Mouse (Mus musculus) limb, embryonic 12.5 days (tissue): Measurements from ENCODE around the gene Gtf3c4. TPM values are rescaled to one million over a fixed set of nuclear protein-coding genes. Genes with fewer than 3 reads are reported as not detected.
A peak's percentile ranks its signal among the peaks of the same experiment; 100 is the strongest.

Source experiments
- ATAC-seq: fragments of 200-750 bp; cut with Nextera tagmentation; 2 replicates; pipeline ENCODE4 v1.8.0; 2017; ENCODE audit warnings: low read depth, moderate TSS enrichment; ENCODE audit not compliant: insufficient number of reproducible peaks, insufficient read depth, low FRiP score, low TSS enrichment
- H3K27ac ChIP-seq: fragments of 300-500 bp; sonication (generic); 2 replicates; pipeline ENCODE4 v1.5.1; 2016; ENCODE audit warnings: mild to moderate bottlenecking, moderate library complexity
- H3K27me3 ChIP-seq: fragments of 300-500 bp; sonication (generic); 2 replicates; pipeline ENCODE4 v1.6.1; 2016; ENCODE audit warnings: mild to moderate bottlenecking, moderate library complexity
- H3K36me3 ChIP-seq: fragments of 300-500 bp; sonication (generic); 2 replicates; pipeline ENCODE4 v1.6.1; 2016; ENCODE audit warnings: mild to moderate bottlenecking, moderate library complexity
- H3K4me1 ChIP-seq: fragments of 300-500 bp; sonication (generic); replicated peaks from 2 replicates; pipeline ENCODE4 v1.6.1; 2016
- H3K4me2 ChIP-seq: fragments of 300-500 bp; sonication (generic); 2 replicates; pipeline ENCODE4 v1.6.1; 2016; ENCODE audit warnings: mild to moderate bottlenecking, moderate library complexity
- H3K4me3 ChIP-seq: fragments of 300-500 bp; sonication (generic); replicated peaks from 2 replicates; pipeline ENCODE4 v1.5.1; 2016; ENCODE audit warnings: mild to moderate bottlenecking
- H3K9ac ChIP-seq: fragments of 300-500 bp; sonication (generic); replicated peaks from 2 replicates; pipeline ENCODE4 v1.6.1; 2016; ENCODE audit warnings: mild to moderate bottlenecking, moderate library complexity
- H3K9me3 ChIP-seq: fragments of 300-500 bp; sonication (generic); 2 replicates; pipeline ENCODE4 v1.6.1; 2016; ENCODE audit warnings: mild to moderate bottlenecking, moderate library complexity
- WGBS: fragments of 180-500 bp; shearing (Covaris S2); methylation state at CpG from one replicate; pipeline ENCODE4 v1.1.7; 2016; 5-methylcytosine and 5-hydroxymethylcytosine counted together
- polyA plus RNA-seq: library from polyadenylated mRNA; unstranded; fragments of >200 nt; fragmentation: Nextera tagmentation; extraction: Ambion mirVana; gene quantifications from 2 replicates; pipeline ENCODE4 v1.2.1, GENCODE M21; 2016

Gene Gtf3c4
- polyA plus RNA-seq = 29.2 and 30.5 TPM in 2 replicates

DNA sequence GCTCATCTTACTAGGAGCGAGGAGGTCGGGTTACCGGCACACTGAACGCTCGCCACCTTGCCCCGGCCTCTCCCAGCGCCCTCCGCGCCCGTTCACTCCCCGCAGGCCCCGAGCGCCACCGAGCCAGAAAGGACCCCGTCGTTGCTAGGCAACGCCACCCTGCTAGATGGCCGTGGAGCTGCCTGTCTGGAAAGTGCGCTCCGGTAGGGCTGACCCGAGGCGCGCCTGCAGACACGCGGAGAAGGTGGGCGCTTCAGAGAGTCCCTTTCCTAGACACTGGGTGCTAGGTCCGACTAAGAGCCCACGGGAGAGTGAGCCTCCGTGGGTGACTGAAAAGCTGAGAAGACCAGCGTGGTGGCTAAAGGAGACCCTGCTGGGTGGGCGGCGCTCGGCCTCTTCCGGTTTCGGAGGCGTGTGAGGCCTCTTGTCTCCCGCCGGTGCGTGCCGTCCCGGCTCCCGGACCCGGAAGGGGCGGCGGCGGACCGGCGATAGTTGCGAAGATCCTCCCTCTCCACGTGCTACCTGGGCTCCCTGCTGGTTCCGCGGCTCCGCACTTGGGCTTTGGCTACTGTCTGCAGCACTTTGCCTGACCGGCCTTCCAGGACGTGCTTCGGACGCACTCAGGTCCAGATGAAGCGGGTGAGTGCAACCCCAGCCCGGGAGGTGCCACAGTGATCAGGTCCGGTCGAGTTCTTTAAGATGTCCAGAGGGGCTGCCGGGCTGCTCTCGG, at the start of gene Gtf3c4, which contains the start of gene Ddx31:
Gene Gtf3c4, minus strand, starts transcription at position 139 of the 730 bp plus-strand sequence.
Gene Ddx31, plus strand, starts transcription at position 185 of the 730 bp plus-strand sequence.
- H3K27ac ChIP-seq = peak within 1 kb of the TSS; percentile 86
- WGBS = under 1% methylated on average over 63 of the region's 63 CpGs
- H3K9me3 ChIP-seq = no peaks in the 10 kb centered on the region
- peaks cover 32% of the 10 kb centered on the region for H3K4me1 ChIP-seq
- no peaks in the 10 kb centered on the region for H3K27me3 ChIP-seq
- peak within 1 kb of the TSS; percentile 93 for H3K4me2 ChIP-seq
- peak; percentile 94 for ATAC-seq
- peaks cover 16% of the 10 kb centered on the region; the same call in 1 of the 2 replicates for H3K36me3 ChIP-seq
- H3K4me3 ChIP-seq = peak within 1 kb of the TSS; percentile 95
- H3K9ac ChIP-seq = peak within 1 kb of the TSS; percentile 89

DNA sequence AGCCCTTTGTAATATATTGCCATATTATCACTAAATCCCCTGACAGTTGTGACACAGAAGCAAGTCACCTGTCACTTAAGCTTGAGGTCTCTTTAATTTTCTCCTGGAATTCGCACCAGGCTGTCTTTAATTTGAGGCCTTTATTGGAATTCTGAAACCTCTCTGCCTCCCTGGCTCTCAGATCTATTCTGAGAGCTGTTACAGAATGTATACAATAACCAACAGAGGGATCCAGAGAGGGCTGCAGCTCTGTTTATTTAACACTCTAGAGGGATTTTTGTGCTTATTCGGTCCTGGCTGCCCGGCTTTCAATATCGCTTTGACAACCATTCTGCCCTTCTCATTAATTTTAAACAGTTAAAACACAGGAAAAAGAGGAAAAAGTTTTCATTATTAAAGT, 44.8 kb upstream of the Gtf3c4 start:
- H3K27ac ChIP-seq = no peak overlapping the region
- no peaks in the 10 kb centered on the region for H3K27me3 ChIP-seq
- H3K4me2 ChIP-seq = no peak overlapping the region
- ATAC-seq = no peak
- H3K4me1 ChIP-seq = no peaks in the 10 kb centered on the region
- WGBS = 65% methylated on average over 4 of the region's 4 CpGs
- H3K4me3 ChIP-seq = no peak overlapping the region
- H3K36me3 ChIP-seq = peaks cover 69% of the 10 kb centered on the region
- no peaks in the 10 kb centered on the region for H3K9me3 ChIP-seq
- H3K9ac ChIP-seq = no peak overlapping the region

DNA sequence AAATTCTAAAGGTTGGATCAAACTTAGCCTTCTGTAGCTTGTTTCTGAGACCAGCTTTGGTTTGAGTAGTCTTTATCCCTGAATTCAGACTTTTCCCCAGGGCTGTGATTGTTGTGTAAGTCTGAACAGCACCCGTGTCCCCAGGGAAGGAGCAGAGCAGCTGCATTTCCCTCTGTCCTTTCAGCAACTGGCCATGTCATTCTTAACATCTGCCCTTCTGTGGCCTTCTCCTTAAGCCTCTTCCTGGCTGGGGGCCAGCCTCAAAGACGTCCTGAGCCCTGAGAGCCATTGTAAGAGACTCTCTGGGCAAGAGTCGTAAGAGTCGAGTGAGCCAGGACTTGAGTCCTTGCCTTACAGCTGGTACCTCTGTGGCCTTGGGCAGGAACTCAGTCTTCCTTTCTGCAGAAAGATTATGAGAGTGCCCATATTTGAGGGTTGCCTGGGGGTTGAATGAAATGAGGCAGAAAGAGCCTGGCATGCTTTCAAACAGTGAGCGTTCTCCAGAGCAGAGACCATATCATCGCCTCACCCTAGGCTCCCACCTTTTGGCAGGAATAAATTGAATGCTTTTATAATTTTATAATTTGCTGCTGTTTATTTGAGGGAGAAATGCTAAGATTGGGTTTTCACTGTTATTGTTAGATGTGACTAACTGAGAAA, 42.8 kb upstream of the Gtf3c4 start:
- Histone ChIP-seq H3K9ac (no peak overlapping the region), H3K4me2 (no peak overlapping the region), H3K4me3 (no peak overlapping the region), H3K36me3 (peaks cover 64% of the 10 kb centered on the region), H3K27me3 (no peaks in the 10 kb centered on the region), H3K4me1 (no peaks in the 10 kb centered on the region), H3K9me3 (no peaks in the 10 kb centered on the region), H3K27ac (no peak overlapping the region)
- WGBS = 85% methylated on average over 6 of the region's 6 CpGs
- no peak for ATAC-seq

DNA sequence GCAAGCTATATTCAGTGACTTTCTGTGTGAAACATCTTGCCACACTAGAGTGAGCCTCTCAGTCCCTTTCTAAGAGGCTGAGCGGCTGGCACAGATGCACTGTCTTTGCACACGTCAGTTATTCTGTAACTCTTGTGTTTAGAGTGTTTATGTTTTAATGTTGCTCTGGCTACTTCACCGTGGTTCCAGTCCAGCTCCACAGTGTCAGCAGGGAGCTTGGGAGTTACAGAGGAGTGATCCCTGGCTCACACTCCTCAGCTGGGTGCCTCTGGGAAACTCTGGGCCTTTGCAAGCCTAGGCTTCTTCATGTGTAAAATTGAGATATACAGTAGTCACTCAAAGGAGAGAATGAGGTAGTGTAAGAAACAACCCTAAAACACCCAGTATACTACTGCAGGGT, 41.9 kb upstream of the Gtf3c4 start:
- H3K4me3 ChIP-seq = no peak overlapping the region
- H3K9me3 ChIP-seq = no peaks in the 10 kb centered on the region
- H3K4me1 ChIP-seq = no peaks in the 10 kb centered on the region
- WGBS = 93% methylated on average over 3 of the region's 3 CpGs
- peaks cover 64% of the 10 kb centered on the region for H3K36me3 ChIP-seq
- H3K9ac ChIP-seq = no peak overlapping the region
- ATAC-seq = no peak
- no peak overlapping the region for H3K4me2 ChIP-seq
- H3K27me3 ChIP-seq = no peaks in the 10 kb centered on the region
- no peak overlapping the region for H3K27ac ChIP-seq

DNA sequence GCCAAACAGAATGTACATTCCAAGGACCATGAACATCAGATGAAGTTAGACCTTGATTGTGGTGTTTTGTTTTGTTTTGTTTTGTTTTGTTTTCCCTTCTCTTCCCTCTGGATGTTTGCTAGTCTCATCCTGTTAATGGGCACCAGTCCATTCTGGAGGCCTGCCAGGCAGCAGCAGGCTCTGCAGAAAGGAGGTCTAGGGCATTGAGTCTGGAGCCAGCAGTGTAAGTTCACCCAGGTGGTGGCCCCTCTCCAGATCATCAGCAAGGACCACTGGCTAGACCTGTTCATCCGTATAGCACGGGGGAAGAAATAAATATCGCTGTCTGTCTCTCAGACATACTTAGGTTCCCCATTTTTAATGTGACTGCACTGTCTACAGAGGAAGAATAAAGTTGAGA, 41.1 kb upstream of the Gtf3c4 start:
- no peak overlapping the region for H3K4me3 ChIP-seq
- H3K27ac ChIP-seq = no peak overlapping the region
- H3K4me2 ChIP-seq = no peak overlapping the region
- H3K9ac ChIP-seq = no peak overlapping the region
- no peaks in the 10 kb centered on the region for H3K4me1 ChIP-seq
- H3K36me3 ChIP-seq = peaks cover 67% of the 10 kb centered on the region
- WGBS = 92% methylated on average over 3 of the region's 3 CpGs
- H3K27me3 ChIP-seq = no peaks in the 10 kb centered on the region
- no peaks in the 10 kb centered on the region for H3K9me3 ChIP-seq
- ATAC-seq = no peak

DNA sequence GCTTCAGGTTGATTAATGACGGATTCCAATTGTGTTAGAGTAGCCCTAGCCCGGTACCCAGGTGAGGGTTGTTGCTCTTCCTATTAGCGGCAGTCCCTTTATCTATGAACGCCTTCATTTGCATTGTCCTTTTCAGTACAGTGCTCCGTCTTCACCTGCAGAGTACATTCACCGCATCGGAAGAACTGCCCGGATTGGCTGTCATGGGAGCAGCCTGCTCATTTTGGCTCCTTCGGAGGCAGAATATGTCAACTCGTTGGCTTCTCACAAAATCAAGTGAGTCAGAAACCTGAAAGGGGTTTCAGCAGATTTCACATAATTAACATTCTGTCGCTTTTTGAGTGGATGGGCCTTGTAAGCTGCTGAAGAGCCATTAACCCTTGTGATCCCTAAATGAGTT, 35.4 kb upstream of the Gtf3c4 start:
- Histone ChIP-seq H3K4me2 (no peak overlapping the region), H3K27ac (no peak overlapping the region), H3K9me3 (no peaks in the 10 kb centered on the region), H3K36me3 (peaks cover 58% of the 10 kb centered on the region), H3K9ac (no peak overlapping the region), H3K4me1 (no peaks in the 10 kb centered on the region), H3K4me3 (no peak overlapping the region), H3K27me3 (no peaks in the 10 kb centered on the region)
- no peak for ATAC-seq
- 87% methylated on average over 11 of the region's 11 CpGs for WGBS

DNA sequence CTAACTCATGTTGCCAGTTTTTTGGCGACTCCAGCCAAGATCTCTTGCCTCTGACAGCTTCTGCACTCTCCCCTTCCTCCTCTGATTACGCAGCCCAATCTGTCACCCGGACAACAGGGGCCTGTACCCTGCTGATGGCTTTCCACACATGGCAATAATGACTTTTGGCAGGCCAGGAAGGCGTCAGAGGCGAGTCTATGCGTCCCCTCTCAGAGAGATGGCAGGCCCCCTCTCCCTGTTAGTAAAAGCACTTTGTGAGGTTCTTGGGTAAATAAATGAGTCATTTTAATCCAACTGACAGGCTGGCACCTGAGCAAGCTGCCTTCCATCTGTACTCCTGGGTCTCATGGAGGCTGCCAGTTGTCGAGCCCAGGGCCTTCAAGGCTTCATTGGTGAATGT, 27.3 kb upstream of the Gtf3c4 start:
- H3K4me2 ChIP-seq = no peak overlapping the region
- ATAC-seq = no peak
- H3K4me3 ChIP-seq = no peak overlapping the region
- H3K9ac ChIP-seq = no peak overlapping the region
- no peak overlapping the region for H3K27ac ChIP-seq
- H3K9me3 ChIP-seq = no peaks in the 10 kb centered on the region
- no peaks in the 10 kb centered on the region for H3K4me1 ChIP-seq
- WGBS = 71% methylated on average over 7 of the region's 7 CpGs
- H3K36me3 ChIP-seq = peaks cover 66% of the 10 kb centered on the region
- H3K27me3 ChIP-seq = no peaks in the 10 kb centered on the region

DNA sequence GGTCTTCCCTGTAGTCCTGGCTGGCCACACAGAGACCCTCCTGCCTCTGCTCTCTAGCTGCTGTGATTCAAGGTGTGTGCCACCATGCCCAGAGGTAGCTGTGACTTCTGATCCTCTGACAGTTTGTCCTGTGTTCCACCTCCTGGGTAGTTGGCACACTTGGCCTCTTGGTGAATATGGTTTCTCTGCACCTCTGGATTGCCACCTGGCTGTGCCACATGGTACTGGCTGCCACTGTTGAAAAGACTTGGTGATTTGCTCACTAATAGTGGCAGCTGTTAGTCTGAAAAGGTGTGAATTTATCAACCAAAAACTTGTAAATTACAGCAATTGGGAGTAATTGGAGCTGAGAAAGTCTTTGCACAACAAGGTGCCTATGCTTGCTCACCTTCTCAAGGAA, 23.7 kb upstream of the Gtf3c4 start:
- Histone ChIP-seq H3K36me3 (peaks cover 93% of the 10 kb centered on the region), H3K27ac (no peak overlapping the region), H3K9me3 (no peaks in the 10 kb centered on the region), H3K9ac (no peak overlapping the region), H3K27me3 (no peaks in the 10 kb centered on the region), H3K4me3 (no peak overlapping the region), H3K4me2 (no peak overlapping the region), H3K4me1 (no peaks in the 10 kb centered on the region)
- ATAC-seq = no peak

DNA sequence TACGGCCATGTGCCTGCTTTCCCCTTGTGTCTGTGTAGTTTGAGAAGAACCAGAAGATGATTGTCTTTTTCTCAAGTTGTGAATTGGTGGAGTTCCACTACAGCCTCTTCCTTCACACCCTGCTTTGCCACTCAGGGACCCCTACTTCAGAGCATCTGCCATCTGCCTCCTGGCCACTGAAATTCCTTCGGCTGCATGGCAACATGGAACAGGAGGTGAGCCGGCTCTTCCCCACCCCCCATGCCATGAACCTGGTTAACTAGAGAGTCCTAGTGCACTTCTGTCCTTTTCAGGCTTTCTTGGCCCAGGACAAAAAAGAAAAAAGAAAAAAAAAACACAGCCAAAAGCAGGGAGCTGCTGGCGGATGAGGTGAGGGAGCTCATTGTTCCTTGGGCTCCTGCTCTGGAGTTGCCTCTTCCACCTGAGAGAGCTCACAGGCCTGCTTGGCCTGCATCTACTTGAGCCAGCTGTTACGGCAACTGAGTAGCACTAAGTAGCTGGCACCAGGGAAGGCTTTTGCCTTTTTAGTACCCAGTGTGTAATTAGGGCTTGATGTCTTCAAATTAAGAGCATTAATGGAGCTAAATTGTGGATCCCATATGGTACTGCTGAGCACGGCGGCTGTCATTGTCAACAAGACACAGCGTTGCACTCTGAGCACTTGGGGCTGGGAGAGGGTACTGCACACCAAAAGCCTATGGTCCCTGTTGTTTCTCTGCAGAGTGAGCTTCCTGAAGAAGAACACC, 20.7 kb upstream of the Gtf3c4 start:
- Histone ChIP-seq H3K4me1 (no peaks in the 10 kb centered on the region), H3K4me3 (no peak overlapping the region), H3K9ac (no peak overlapping the region), H3K36me3 (peaks cover 89% of the 10 kb centered on the region), H3K4me2 (no peak overlapping the region), H3K27ac (no peak overlapping the region), H3K27me3 (no peaks in the 10 kb centered on the region), H3K9me3 (no peaks in the 10 kb centered on the region)
- 93% methylated on average over 8 of the region's 8 CpGs for WGBS
- ATAC-seq = no peak

DNA sequence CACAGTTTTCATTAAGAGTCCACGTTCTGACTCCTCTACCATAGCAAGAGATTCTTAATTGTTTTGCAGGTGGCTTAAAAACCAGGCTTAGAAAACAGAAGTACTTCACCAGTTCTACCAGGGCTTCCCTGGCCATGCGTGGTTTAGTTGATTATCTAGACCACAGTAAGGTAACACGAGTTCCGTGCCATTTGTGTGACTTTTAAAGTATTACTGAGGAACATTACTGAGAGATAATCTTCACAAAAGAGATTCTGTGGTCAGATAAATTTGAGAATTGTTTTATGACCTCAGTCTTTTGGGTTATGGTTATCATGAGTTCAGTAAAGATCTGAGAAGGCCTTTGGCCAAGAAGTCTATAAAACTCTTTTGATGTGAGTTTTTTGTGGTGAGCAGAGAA, 19.1 kb upstream of the Gtf3c4 start:
- H3K27me3 ChIP-seq = no peaks in the 10 kb centered on the region
- H3K4me3 ChIP-seq = no peak overlapping the region
- WGBS = 92% methylated on average over 4 of the region's 4 CpGs
- no peaks in the 10 kb centered on the region for H3K9me3 ChIP-seq
- H3K4me2 ChIP-seq = no peak overlapping the region
- H3K36me3 ChIP-seq = peaks cover 82% of the 10 kb centered on the region
- no peak overlapping the region for H3K27ac ChIP-seq
- H3K4me1 ChIP-seq = no peaks in the 10 kb centered on the region
- H3K9ac ChIP-seq = no peak overlapping the region
- no peak for ATAC-seq

DNA sequence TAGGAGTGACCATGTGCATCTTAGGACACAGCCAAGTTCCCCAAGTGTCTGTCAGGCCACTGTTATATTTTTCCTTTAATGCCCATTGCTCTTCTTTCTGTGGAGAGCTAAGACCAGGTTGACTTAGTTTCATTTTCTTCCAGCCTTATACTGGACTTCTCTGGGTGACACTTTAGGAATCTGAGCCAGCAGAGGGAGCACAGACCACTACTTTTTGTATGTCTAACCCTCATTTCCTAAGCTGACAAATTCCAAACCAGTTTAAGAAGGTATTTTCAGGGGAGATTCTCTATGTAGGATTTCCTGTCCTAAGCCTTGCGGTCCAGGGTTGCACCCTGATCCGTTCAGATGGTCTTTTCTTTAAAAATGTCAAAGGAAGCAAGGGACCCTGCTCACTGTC, 15.6 kb upstream of the Gtf3c4 start:
- Histone ChIP-seq H3K4me2 (no peak overlapping the region), H3K36me3 (peaks cover 72% of the 10 kb centered on the region), H3K27me3 (no peaks in the 10 kb centered on the region), H3K4me1 (no peaks in the 10 kb centered on the region), H3K27ac (no peak overlapping the region), H3K9ac (no peak overlapping the region), H3K9me3 (no peaks in the 10 kb centered on the region), H3K4me3 (no peak overlapping the region)
- ATAC-seq = no peak
- WGBS = 94% methylated on average over 2 of the region's 2 CpGs
